ENCODE assay signal across 8 mouse cellular contexts in the genomic region with DNA sequence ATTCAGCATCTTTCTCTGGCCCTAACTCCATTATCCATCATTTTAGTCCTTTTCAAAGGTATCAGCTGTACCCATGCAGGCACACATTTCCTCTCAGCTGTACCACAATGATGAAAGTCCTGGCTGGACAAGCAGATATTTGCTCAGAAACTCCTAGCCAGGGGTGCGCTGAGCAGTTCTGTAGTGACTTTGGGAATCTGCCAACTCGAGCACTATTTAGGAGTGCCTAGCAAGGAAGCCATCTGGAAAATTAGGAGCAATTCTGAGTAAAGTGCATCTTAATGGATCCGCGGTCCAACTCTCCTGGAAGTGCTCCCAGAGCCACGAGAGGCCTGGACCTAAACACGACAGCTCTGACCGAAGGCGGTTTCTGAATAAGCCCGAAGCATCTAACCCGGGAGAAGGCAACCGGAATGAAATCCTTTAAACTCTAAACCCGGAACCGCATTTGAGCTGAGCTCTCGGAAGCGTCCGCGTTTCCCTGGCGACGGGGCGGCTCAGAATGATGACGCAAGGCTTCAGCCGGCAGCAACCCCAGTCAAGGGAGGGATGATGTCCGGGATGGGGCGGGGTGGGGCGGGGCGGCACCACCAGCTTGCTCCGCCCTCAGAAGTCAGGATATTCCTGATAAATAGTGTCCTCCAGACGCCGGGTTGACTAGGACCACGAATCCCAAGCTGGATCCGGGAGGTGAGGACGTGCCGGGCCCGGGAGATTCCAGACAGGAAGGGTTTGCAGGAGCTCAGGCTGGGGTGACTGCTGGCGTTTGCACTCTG. TPM values are rescaled to one million over a fixed set of nuclear protein-coding genes. Genes with fewer than 3 reads are reported as not detected.
DNase-seq lines count a peak whose midpoint lies in the region; ATAC-seq and TF ChIP-seq lines count a peak whose summit lies in the region.

Gene Acox3, plus strand, starts transcription at position 596 of the 776 bp plus-strand sequence.

- peak within 1 kb of the TSS; percentile 91 for H3K27ac ChIP-seq in gastrocnemius, adult 2 months
- H3K27ac ChIP-seq in hindbrain, postnatal 0 days: peak within 1 kb of the TSS; percentile 68
- H3K27ac ChIP-seq in left cerebral cortex, adult 2 months: peak within 1 kb of the TSS; percentile 75

- H3K27me3 ChIP-seq in hindbrain, postnatal 0 days (ENCODE audit: insufficient read depth, low read length): no peaks in the 10 kb centered on the region

- H3K4me1 ChIP-seq in hindbrain, postnatal 0 days (ENCODE audit: insufficient read depth, low read length): 0 out of 2 replicates have a peak, but pooled peaks cover 9% of the 10 kb centered on the region

- H3K9me3 ChIP-seq in hindbrain, postnatal 0 days (ENCODE audit: low read length): no peaks in the 10 kb centered on the region

- peak within 1 kb of the TSS; percentile 59 for H3K9ac ChIP-seq in hindbrain, postnatal 0 days (replicated peaks; ENCODE audit: low read length)

- TF ChIP-seq CTCF in gastrocnemius, adult 2 months (IDR thresholded peaks at IDR 0.05): no peak
- TF ChIP-seq CTCF in hindbrain, postnatal 0 days (IDR thresholded peaks at IDR 0.05; ENCODE audit: low read depth): no peak
- no peak for TF ChIP-seq CTCF in left cerebral cortex, adult 2 months (IDR thresholded peaks at IDR 0.05)

- DNase-seq in WW6 (ENCODE audit: low read depth, low spot score): peak; percentile 74
- peak; percentile 92 to 93 for DNase-seq in cerebellum, postnatal 4 days (ENCODE audit: low spot score in 2 of 2)
- DNase-seq in gastrocnemius, adult 2 months: peak; percentile 98
- DNase-seq in hindbrain, postnatal 0 days (ENCODE audit: low spot score): peak; percentile 98
- DNase-seq in left cerebral cortex, adult 2 months (ENCODE audit: extremely low spot score in 1 of 2, low spot score in 2 of 2): peak; percentile 97 to 98
- peak; percentile 98 to 99 for DNase-seq in right cerebral cortex, adult 2 months (ENCODE audit: low spot score in 2 of 2)
- DNase-seq in urinary bladder, postnatal 14 days (ENCODE audit: low spot score): peak; percentile 97

- peak within 1 kb of the TSS; percentile 95 for H3K4me3 ChIP-seq in gastrocnemius, adult 2 months
- H3K4me3 ChIP-seq in hindbrain, postnatal 0 days (ENCODE audit: low read length): peak within 1 kb of the TSS; percentile 67
- H3K4me3 ChIP-seq in left cerebral cortex, adult 2 months: peak within 1 kb of the TSS; percentile 62

- H3K4me2 ChIP-seq in hindbrain, postnatal 0 days (ENCODE audit: low read depth, low read length): peak within 1 kb of the TSS; percentile 88

- ATAC-seq in hindbrain, postnatal 0 days: peak; percentile 97
- peak; percentile 85 for ATAC-seq in megakaryocyte, adult 5-6 weeks (ENCODE audit: poor library complexity, severe bottlenecking)

- under 1% methylated on average over 35 of the region's 35 CpGs for WGBS in hindbrain, postnatal 0 days

- intact Hi-C loops in gastrocnemius, adult 2 months (cut with DNase I): no loop called here
- intact Hi-C loops in left cerebral cortex, adult 2 months (cut with DNase I): loop anchor here (1.0 to 10.0 kb wide), 2 partner anchors 9 to 392 kb away; no protein-coding TSS in a partner anchor

- H3K36me3 ChIP-seq in hindbrain, postnatal 0 days (ENCODE audit: insufficient read depth, low read length): no peaks in the 10 kb centered on the region

RNA-seq across cellular contexts. Expression of gene Acox3, which starts in this region (rescaled TPM):
- total RNA-seq in gastrocnemius, adult 2 months (2021): 10 to 100 TPM; 15.4 to 18.0 TPM
- total RNA-seq in hindbrain, postnatal 0 days (2014; rRNA removed): 23.5 and 24.2 TPM in 2 replicates
- polyA plus RNA-seq in hindbrain, postnatal 0 days (2015; fragmentation: Nextera tagmentation; extraction: Ambion mirVana): 11.4 and 12.7 TPM in 2 replicates
- total RNA-seq in left cerebral cortex, adult 2 months (2021): 10 to 100 TPM; 31.6 to 32.0 TPM
- 54.4 and 64.0 TPM in 2 replicates for total RNA-seq in megakaryocyte, adult 5-6 weeks (2015)
- total RNA-seq in megakaryocyte, adult 5-6 weeks (2017): 64.0 and 74.3 TPM in 2 replicates

Comparison
In these comparisons a context has a peak if more than half of its experiments do, and no peak if none do; other contexts are left out.
1. Peak in every context shown above with its lines: DNase-seq, ATAC-seq, H3K4me3 ChIP-seq and H3K27ac ChIP-seq.